Mouse (Mus musculus): ENCODE results near the gene Sox30. TPM values are rescaled to one million over a fixed set of nuclear protein-coding genes. Genes with fewer than 3 reads are reported as not detected.
"Not testable (repeated sequence)": the region's sequence is repeated elsewhere in the genome, so short reads cannot be mapped to it uniquely, and the experiment has no call there.

The Sox30 gene
- total RNA-seq, 2 experiments from 2014 or later: 0.27 to 0.55 TPM

DNA sequence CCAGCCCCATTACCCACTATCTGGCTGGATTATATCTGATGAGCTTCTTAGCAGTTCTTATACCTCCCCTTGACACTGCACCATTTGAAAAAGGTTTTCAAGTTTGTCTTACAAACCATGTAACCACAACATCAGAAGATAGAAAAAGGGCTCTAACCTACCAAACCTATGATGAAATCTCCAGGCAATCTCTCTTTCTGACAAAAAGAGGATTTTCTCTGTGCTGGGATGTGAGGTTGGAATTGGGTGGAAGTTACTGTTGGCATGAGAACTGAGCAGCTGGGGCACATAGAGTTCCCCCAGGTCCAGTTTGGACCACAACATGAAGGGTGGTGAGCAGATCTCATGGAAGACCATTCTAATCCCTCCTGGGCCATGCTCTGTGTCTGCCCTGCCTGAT is 41.7 kb downstream of the Sox30 start:
- DNase-seq: no peak

DNA sequence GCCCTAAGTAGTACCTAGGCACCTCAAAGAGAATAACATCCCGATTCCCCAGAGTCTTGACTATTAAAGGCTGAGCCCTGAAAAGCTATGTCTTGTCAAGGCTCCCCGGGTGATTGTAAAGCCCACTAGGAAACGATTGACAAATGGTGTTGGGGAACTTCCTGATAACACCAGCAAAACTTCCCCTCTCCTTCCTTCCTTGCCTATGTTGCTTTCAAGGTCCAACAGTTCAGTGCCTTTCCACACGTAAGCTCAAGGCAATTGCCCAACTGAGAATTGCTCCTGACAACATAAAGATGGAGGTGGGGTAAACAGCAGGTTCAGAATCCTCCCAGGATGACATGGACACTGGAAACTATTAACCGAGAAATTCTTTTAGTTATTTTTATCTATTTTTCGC is 42.9 kb downstream of the Sox30 start:
- no peak for DNase-seq

DNA sequence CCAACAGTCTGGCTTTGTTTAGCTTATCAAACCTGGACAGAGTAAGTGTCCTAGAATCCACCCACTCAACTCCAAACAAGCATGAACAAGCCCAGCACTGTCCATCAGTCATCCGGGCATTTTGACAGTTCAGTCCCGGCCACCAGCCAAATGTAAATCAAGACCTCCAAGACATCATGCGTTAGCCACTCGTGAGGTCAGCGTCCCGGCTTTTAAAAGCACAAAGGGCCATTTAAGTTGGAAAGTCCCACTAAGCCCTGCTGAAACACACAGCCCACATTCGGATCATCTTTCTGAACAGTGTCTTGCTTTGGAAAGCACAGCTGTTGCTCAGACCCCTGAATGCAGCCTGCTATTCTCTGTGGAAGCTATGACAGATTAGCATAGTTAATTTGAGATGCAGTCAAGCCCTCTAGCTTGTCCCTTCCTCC is 45.9 kb downstream of the Sox30 start:
- peak; percentile 71 for DNase-seq

DNA sequence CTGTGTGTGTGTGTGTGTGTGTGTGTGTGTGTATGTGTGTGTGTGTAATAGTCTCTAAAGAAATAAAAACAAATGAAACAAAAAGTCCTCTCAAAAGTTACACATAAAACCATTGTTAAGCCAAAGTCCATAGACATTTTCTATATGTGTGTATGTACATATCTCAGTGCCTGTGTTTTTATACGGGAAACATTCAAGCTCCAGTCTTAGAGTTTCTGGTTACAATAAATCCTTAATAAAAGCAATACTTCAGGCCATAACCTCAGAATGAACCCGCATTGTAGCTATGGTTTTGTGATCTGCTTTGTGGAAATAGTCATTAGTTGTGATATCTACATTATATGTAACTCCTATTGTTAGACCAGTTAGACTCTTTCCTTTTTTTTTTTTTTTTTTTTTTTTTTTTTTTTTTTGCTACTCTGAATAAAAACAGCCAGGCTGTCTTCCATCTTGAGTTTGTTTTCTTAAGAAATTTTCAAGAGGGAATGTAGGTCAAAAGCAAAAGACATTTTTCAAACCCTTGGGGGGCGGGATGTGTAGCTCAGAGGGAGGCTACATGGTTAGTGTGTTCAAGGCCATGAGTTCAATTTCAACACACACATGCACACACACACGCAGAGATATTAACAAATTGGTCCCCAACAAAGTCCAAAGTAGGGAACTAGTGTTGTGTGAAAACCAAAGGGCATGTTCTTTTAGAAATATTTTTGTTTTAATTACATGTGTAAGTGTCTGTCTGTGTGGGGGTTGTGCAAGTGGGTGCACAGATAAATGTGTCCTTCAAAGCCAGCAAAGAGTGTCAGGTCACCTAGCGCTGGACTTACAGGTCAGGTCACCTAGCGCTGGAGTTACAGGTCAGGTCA is 48.1 kb downstream of the Sox30 start:
- peak; percentile 2 for DNase-seq

DNA sequence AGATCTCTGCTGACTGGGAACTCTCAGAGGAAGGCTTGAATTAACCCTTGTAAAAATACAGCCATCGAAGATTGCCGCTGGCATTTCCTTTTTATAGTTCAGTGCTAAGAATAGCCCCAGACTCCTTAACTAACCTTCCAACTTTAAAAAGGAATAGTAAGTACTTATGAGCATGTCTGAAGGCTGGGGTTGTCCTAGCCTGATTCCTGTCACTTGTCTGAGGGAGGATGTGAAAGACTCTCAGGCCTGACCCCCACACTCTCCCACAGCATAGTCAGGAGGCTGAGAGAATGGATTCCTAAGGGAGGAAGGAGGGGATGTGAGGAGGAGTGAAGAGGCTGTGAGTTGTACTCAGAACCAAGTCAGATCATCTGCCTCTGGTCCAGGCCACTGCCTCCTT is 49.4 kb downstream of the Sox30 start:
- DNase-seq: peak; percentile 2

DNA sequence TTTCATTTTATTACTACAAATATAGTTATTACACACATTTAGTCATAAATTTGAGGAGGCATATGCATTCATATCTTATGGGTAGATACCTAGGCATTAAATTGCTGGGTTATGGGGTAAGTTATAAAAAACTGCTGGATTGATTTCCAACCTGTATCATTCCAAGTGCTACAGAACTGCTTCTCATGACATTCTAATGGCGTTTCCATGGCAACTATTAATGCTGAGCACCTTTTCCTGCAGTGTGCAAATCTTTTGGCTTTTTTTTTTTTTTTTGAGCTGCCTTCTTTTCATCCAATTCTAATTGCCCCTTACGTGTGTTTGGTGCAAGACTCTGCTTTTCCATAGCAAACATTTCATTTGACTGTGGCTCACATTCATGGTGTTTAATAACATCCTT is 49.9 kb downstream of the Sox30 start:
- no peak for DNase-seq

DNA sequence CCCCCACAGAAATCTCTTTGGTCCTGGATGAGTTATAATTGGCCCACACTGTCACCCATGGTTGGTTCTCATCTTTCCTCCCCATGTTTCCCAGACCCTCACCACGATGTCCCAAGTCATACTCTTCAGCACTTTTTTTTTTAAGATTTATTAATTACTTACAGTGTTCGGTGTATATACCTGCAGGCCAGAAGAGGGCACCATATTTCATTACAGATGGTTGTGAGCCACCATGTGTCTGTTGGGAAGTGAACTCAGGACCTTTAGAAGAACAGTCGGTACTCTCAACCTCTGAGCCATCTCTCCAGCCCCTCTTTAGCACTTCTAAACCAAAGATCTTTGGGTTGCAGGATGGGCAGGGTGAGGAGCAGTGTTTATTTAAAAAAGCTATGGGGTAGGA is 51.4 kb downstream of the Sox30 start:
- no peak for DNase-seq

DNA sequence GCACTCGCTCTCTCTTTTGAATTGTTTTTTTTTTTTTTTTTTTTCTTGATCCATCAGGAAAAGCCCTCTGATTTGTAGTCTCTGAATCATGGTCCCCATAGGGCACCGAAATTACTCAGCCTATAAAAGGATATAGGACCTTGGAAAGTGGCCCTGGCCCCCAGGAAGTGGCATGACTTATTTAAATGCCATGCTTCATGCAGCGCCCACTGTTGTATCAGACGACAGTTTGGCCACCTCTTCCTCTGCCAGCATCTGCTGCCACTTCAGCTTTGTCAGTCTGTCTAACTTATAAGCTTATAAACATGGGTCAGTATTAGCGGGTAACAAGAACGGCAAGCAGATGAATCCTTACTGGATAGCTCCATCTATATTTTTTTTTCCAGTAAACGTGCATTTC is 52.8 kb downstream of the Sox30 start:
- DNase-seq: no peak

DNA sequence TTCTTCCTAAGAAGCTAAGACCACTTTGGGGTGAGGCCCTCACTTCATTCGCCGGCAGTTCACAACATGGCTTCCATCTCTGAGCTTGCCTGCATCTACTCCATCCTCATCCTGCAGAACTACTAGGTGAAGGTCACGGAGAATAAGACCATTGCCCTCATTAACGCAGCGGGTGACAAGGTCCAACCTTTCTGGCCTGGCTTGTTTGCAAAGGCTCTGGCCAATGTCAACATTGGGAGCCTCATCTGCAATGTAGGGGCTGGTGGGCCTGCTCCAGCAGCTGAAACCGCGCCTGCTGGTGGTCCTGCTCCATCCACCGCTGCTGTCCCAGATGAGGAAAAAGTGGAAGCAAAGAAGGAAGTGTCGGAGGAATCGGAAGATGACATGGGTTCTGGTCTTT is 56.3 kb downstream of the Sox30 start:
- DNase-seq: no peak

DNA sequence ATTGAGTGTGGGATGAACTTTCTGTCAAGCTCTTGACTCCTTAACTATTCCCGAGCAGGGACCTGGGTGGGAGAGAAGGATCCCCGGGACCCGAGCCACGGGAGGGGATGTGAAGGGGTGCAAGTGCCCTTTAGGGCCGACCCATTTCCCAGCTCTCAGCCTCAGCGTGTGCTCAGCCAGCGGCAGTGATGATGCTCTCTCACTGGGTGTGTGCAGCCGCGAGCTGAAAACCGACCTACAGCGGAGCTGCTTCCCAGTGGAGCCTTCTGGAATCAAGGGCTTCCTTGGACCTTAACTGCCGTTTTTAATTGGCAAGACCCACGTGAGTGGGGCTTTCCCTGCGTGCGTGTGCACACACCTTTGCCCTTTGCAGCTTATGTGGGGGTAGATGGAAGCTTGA is 58.8 kb downstream of the Sox30 start:
- DNase-seq: no peak

DNA sequence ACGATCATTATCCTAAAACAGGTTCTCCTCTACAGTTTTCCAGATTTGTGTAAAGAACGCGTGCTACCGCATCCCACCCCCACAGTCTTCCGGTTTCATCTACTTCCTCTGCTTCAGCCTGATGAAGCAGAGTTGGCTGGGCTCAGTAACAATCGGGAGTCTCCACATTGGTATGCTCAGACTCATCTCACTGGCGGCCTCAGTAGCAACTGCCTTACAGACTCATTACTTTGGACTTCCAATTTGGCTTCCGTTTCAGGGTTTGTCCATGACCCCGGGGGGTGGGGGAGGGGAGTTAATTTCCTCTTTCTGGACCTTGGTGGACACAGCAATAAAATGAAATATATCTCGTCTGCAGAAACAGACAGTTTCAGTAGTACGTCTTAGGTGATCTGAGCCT is 59.2 kb downstream of the Sox30 start:
- DNase-seq: peak; percentile 63

DNA sequence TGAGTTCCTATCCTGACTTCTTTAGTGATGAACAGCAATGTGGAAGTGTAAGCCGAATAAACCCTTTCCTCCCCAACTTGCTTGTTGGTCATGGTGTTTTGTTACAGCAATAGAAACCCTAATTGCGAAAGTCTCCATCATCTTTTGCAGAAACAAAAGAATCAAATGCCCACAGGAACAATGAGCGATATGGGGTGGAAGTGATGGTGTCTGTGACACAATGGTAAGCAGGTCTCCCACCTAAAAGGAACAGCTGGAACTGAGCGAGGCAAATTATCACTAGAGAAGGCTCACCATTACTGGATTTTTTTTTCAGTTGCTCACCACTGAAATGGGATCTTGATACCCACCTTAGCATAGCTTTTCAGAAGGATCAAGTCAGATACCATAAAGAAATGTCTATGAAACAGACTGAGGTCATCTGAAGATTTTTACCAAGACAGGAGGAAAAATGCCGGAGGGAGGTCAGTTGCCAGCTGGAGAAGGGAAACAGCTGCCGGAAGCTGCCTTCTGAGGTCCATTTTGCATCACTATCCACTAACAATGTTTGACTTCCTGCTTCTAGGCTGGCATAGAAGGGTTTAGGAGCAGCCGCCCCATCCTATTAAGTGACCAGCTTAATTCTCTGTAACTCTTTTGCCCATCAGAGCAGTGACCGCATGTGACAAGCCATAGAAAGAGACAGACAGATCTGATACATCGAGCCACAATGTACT is 60.9 kb downstream of the Sox30 start:
- DNase-seq: no peak

DNA sequence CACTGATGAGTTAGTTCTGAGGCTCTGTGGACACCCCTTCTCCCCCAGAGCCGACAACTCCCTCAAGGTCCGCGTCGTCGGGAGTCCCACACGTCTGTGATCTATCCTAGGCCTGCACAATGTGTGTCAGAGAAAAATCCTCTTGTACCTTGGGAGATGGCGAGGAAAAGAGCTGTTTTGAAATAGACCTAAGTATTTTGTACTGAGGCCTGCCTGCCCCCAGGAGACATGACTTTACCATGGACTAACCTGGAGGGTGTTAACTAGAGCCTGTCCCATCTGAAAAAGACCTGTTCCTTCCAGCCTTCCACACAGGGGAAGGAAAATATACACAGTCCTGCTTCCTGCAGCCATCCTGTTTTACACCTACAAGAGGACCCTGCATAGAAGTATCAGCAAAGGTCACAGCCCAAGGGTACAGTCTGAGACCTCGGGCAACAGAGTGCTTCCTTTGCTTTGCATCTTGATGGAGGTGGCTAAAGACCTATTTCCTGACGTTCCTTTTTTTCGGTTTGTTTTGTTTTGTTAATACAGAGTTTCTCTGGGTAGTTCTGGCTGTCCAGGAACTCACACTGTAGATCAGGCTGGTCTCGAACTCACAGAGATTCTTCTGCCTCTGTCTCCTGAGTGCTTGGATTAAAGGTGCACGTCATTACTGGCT is 61.6 kb downstream of the Sox30 start:
- DNase-seq: no peak

DNA sequence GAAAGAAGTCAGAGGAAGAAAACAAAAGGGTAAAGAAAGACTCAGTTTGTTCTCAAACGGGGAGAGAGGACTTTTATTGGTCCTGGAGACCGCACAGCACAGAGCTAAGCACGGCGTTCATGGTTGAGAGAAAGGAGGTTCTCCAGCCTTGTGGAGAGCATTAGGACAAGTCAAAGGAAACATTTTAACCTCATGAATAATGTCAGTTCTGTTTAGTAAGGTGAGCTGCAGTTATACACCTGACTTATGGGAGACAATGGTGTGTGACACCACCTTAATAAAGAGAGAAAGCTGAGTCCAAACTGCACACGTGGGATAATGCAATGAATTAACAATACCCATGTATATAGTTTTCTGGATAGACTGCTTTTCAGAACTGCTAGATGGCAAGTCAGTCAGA is 64.7 kb downstream of the Sox30 start:
- DNase-seq: no peak

DNA sequence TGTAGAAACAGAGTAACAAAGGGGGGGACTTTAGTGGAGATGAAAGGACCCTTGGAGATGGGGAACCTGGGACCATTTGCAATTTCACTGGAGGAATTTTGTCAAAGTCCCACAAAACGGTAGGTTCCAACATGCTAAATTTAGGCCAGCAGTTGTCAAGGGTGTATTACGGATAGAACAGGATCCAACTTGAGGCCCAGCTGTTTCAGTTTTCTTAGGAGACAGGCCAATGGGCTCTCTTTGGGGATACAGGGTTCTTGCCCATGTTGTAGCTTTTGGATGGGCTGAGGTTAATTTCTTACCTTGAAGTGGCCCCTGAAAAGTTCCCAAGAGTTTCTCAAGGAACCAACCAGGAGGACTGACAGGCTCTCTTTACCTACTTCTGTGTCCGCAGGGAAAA is 67.2 kb downstream of the Sox30 start:
- no peak for DNase-seq

DNA sequence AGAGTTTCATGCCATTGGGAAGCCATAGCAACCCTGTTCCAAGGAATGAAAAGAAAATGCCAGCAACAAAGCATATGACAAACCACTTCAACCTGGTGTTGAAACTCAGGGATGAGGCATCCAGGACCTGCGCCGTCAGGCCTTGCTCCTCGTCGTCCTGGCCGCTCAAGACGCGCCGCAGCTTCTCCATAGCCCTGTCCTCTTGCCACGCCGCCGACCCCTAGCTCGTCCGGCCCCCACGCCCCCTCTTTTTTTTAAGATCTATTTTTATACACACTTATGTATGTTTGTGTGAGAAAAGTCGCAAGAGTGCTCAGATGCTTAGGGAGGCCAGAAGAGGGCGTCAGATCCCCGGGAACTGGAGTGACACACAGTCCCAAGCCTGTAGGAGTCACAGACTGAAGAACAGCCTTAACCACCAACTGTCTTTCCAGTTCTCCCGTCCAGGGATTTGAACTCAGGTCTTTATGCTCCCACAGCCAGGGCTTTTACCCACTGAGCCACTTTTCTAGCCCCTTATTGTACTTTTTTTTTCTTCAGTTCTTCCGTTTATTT is 72.1 kb downstream of the Sox30 start, which contains the start of gene Gm12166:
Gene Gm12166 (minus strand): TSS at position 217 of the 555 bp plus-strand sequence.
- peak; percentile 86 for DNase-seq

DNA sequence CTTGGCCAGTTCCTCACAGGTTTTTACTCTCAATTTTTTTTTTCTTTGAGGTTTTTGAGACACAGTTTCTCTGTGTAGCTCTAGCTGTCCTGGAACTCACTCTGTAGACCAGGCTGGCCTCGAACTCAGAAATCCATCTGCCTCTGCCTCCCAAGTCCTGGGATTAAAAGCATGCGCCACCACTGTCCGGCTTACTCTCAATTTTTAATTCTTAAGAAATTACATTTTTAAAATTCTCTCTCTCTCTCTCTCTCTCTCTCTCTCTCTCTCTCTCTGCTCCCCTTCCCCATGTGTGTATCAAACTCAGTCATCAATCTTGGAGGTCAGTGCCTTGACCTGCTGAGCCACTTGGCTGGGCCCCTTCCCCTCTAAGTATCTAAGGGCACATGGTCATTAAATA is 73.3 kb downstream of the Sox30 start:
- not testable (repeated sequence) for DNase-seq

DNA sequence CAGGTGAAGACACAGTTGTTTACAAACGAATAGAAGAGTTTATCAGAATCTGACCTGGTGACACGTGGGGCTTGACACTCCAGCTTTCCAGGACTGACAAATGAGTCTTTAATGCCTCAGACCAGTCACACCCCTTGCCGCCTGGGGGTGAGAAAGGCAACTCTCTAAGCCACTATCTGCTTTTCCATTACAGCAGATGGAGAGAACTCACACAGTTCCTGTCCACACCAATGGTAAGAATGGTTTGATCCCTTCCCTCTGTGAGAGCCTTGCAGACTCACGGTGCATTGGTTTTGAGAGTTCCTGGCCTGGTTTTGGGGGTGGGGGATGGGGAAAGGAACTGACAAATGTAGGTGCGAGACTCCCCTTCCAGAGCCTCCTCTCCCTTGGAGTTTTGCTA is 74.2 kb downstream of the Sox30 start:
- DNase-seq: no peak

DNA sequence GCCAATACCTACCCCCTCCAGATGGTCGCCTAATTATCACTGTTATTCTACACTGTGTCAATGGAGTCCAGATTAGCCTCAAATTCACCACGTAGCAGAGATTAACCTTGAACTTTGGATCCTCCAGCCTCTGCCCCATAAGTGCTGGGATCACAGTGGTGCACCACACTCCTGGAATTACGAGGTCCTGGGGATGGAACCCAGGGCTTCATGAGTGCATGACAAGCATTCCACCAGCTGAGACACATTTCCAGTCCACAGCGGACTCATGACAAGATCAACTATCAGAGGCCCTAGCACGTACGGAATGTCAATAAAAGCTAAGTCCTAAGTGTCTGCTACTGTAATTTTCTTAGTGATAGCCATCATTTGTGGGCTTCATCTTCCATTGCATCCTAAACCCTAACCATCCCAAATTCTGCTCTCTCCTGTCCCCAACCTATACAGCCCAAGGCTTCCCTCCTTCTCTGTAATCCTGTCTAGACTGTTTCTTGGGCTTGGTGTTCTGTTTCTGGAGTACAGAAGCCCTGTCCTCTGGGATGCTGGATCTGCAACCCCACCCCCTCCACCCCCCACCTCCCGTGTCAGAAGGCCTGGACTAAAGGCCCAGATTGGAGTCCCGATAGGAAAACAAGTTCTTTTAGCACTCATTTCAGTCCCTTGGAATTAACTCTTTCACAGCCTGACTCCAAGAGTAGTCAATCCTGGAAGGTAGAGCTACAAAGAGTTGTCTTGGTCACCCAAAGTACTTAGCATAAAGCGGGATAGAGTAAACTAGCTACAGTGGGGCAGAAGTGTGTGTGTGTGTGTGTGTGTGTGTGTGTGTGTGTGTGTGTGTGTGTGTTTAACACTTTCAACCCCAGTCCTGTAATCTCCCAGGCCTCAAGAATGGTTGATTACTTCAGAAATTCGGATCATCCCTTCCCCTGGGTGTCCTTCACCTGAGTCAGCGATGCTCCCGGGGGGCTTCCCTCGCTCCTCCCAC is 75.1 kb downstream of the Sox30 start:
- no peak for DNase-seq

DNA sequence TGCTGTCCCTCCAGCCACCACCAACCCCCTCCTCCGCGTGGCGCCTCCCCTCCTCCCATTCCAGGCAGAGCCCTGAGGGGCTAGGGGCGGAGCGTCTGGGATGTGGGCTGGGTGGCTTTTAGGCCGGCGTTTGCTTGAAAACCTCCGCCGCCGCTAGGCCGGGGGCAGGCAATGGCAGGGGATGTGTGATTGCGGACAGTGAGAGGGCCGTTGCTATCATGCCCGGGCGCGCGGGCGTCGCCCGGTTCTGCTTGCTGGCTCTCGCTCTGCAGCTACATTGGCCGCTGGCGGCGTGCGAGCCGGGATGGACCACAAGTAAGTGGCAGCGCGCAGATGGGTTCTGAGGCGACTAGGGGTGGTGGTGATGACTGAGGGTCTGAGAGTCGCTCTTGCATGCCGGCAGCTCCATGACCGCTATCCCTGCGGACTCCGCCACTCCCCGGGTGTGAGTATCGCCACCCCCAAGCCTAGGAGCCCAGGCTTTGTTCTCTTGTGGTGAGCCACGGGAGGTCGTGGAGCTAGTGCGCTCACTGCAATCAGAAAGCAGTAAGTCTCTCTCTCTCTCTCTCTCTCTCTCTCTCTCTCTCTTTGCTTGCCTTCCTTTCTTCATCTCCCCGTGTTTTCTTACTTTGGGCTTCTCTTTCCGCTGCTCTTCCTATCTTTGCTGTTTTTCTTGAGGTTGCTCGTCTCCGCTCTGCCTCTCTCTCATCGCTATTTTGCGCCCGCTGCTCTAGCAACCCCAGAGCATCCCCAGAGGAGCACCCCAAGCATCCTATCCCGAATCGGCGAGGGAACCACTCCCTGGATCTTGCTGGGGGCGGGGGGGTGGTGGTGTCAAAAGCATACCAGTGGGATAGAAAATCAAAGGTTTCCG is 76.0 kb downstream of the Sox30 start, which contains the start of gene Adam19:
Gene Adam19 (plus strand): TSS at position 97 of the 874 bp plus-strand sequence.
- DNase-seq: peak; percentile 91

All from heart, postnatal 4 days (tissue).